Mouse (Mus musculus): ENCODE measurements around the gene Cacna1b. TPM values are rescaled to one million over a fixed set of nuclear protein-coding genes. Genes with fewer than 3 reads are reported as not detected.

Cacna1b gene
- polyA plus RNA-seq, 1 experiment from 2014 or later: 0.84 TPM

DNA sequence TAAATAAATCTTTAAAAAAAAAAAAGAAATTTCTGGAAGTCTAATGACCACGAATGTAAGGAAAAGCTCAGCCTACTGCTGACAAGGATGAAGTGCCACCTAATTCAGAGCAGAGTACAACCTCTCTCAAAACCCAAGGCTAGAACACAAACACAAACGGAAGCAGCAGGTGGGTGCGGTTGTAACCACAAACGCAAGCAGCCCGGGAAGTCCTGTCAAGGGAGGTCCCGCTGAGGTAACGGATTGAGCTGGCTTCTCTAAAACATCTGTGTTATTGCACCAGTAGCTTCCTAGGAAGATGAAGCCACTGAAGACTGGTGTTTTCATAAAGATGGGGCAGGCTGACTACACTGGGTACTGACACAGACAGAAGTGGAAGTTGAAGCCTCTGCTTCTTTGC lies 15.1 kb downstream of the Cacna1b start:
- H3K36me3 ChIP-seq (ENCODE audit: control insufficient read depth, insufficient read depth, low read length): no peaks in the 10 kb centered on the region
- H3K9ac ChIP-seq (ENCODE audit: low read depth, low read length): no peak overlapping the region
- no peaks in the 10 kb centered on the region for H3K9me3 ChIP-seq (ENCODE audit: control insufficient read depth, low read length)
- DNase-seq (ENCODE audit: low spot score): no peak
- H3K27me3 ChIP-seq (replicated peaks; ENCODE audit: control insufficient read depth, insufficient read depth, low read length): no peaks in the 10 kb centered on the region
- ATAC-seq (ENCODE audit: low read depth): no peak
- 63% methylated on average over 7 of the region's 7 CpGs for WGBS
- H3K27ac ChIP-seq (replicated peaks; ENCODE audit: low read depth, low read length): no peak overlapping the region
- no peak overlapping the region for H3K4me3 ChIP-seq (ENCODE audit: low read depth, low read length)
- no peaks in the 10 kb centered on the region for H3K4me1 ChIP-seq (ENCODE audit: control insufficient read depth, insufficient read depth, low read length)
- no peak overlapping the region for H3K4me2 ChIP-seq (ENCODE audit: low read depth, low read length)

DNA sequence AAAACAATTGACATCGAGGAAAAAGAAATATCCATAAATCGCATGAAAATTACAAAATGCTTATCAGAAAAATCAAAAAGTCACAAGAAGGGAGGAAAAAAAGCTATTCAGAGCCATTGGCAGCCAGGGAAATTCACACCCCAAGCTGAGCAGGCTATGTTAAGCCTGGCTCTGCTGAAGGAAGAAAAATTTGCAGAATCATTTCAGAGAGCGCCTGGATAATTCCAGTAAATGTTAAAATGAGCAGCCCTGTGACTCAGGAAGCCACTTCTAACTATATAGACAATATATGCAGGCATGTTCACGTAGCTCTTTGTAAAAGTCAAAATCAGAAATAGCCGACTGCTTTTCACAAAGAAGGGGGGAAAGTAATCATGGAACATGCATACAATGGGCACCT lies 23.3 kb downstream of the Cacna1b start:
- no peak for ATAC-seq (ENCODE audit: low read depth)
- H3K36me3 ChIP-seq (ENCODE audit: control insufficient read depth, insufficient read depth, low read length): no peaks in the 10 kb centered on the region
- H3K4me2 ChIP-seq (ENCODE audit: low read depth, low read length): no peak overlapping the region
- no peaks in the 10 kb centered on the region for H3K9me3 ChIP-seq (ENCODE audit: control insufficient read depth, low read length)
- 86% methylated on average over 5 of the region's 5 CpGs for WGBS
- H3K9ac ChIP-seq (ENCODE audit: low read depth, low read length): no peak overlapping the region
- no peak for DNase-seq (ENCODE audit: low spot score)
- H3K27ac ChIP-seq (replicated peaks; ENCODE audit: low read depth, low read length): no peak overlapping the region
- no peaks in the 10 kb centered on the region for H3K27me3 ChIP-seq (replicated peaks; ENCODE audit: control insufficient read depth, insufficient read depth, low read length)
- no peak overlapping the region for H3K4me3 ChIP-seq (ENCODE audit: low read depth, low read length)
- H3K4me1 ChIP-seq (ENCODE audit: control insufficient read depth, insufficient read depth, low read length): no peaks in the 10 kb centered on the region

GRCm38 (mm10) chr2:24733157-24733556 lies 29.8 kb downstream of the Cacna1b start:
- WGBS: 74% methylated on average over 4 of the region's 4 CpGs
- Histone ChIP-seq H3K4me2 (ENCODE audit: low read depth, low read length) (no peak overlapping the region), H3K9ac (ENCODE audit: low read depth, low read length) (no peak overlapping the region), H3K9me3 (ENCODE audit: control insufficient read depth, low read length) (no peaks in the 10 kb centered on the region), H3K27ac (replicated peaks; ENCODE audit: low read depth, low read length) (no peak overlapping the region), H3K4me1 (ENCODE audit: control insufficient read depth, insufficient read depth, low read length) (no peaks in the 10 kb centered on the region), H3K36me3 (ENCODE audit: control insufficient read depth, insufficient read depth, low read length) (no peaks in the 10 kb centered on the region), H3K27me3 (replicated peaks; ENCODE audit: control insufficient read depth, insufficient read depth, low read length) (no peaks in the 10 kb centered on the region), H3K4me3 (ENCODE audit: low read depth, low read length) (no peak overlapping the region)
- no peak for ATAC-seq (ENCODE audit: low read depth)
- no peak for DNase-seq (ENCODE audit: low spot score)

DNA sequence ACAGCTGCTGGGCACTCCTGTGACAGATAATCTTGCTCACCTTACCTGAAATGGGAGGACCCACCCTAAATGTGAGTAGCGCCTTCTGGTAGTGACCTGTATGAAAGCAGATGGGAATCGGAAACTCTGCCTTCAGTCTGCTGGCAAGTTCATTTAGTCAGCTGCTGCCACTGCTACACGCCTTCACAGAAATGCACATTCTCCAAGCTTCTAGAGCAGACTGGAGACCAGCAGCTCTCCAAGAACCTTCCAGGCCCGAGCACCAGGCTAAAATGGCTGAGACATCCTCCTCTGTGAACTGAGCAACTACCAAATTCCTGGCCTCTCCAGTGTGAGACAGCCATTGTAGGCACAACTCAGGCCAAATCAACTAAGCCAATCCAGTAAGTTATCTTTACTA lies 37.1 kb downstream of the Cacna1b start:
- Histone ChIP-seq H3K27ac (replicated peaks; ENCODE audit: low read depth, low read length) (no peak overlapping the region), H3K9ac (ENCODE audit: low read depth, low read length) (no peak overlapping the region), H3K9me3 (ENCODE audit: control insufficient read depth, low read length) (no peaks in the 10 kb centered on the region), H3K4me2 (ENCODE audit: low read depth, low read length) (no peak overlapping the region), H3K27me3 (replicated peaks; ENCODE audit: control insufficient read depth, insufficient read depth, low read length) (no peaks in the 10 kb centered on the region), H3K4me3 (ENCODE audit: low read depth, low read length) (no peak overlapping the region), H3K4me1 (ENCODE audit: control insufficient read depth, insufficient read depth, low read length) (no peaks in the 10 kb centered on the region), H3K36me3 (ENCODE audit: control insufficient read depth, insufficient read depth, low read length) (no peaks in the 10 kb centered on the region)
- no peak for ATAC-seq (ENCODE audit: low read depth)
- no peak for DNase-seq (ENCODE audit: low spot score)
- WGBS: 75% methylated on average over 4 of the region's 4 CpGs

DNA sequence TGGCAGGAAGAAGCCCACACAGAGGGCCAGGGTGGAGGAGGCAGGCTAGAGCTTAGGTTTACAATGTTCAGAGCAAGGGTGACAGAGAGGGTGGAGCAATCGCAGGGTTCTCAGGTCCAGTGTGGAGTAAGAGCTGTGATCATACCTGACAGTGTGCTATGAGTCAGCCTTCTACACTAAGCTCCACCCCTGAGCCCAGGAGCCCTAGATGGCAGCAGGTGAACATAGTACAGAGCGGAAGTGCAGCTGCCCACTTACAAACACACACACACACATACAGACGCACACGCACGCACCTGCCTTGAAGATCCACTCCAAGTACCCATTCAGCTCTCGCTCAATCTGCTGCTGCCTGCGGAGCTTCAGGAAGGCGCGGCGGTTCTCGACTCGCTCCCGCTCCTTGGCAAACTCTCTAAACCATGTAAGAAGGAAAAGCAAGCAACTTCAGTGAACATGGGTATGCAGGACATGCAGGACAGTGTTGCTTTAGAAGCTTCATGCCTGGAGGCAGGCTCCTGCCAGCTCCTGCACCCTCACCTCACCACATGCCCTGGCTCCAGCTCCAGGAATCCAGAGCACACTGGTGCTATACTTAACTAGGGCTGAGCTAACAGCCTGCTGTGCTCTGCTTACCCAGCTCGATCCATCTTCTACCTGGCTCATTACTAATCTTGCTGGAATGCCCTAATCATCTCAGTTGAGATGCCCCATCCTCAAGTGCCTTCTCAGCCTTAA lies 43.1 kb downstream of the Cacna1b start:
- Histone ChIP-seq H3K27me3 (replicated peaks; ENCODE audit: control insufficient read depth, insufficient read depth, low read length) (no peaks in the 10 kb centered on the region), H3K4me1 (ENCODE audit: control insufficient read depth, insufficient read depth, low read length) (no peaks in the 10 kb centered on the region), H3K4me2 (ENCODE audit: low read depth, low read length) (no peak overlapping the region), H3K4me3 (ENCODE audit: low read depth, low read length) (no peak overlapping the region), H3K27ac (replicated peaks; ENCODE audit: low read depth, low read length) (no peak overlapping the region), H3K36me3 (ENCODE audit: control insufficient read depth, insufficient read depth, low read length) (no peaks in the 10 kb centered on the region), H3K9me3 (ENCODE audit: control insufficient read depth, low read length) (no peaks in the 10 kb centered on the region), H3K9ac (ENCODE audit: low read depth, low read length) (no peak overlapping the region)
- WGBS: 94% methylated on average over 14 of the region's 14 CpGs
- ATAC-seq (ENCODE audit: low read depth): no peak
- DNase-seq (ENCODE audit: low spot score): no peak

DNA sequence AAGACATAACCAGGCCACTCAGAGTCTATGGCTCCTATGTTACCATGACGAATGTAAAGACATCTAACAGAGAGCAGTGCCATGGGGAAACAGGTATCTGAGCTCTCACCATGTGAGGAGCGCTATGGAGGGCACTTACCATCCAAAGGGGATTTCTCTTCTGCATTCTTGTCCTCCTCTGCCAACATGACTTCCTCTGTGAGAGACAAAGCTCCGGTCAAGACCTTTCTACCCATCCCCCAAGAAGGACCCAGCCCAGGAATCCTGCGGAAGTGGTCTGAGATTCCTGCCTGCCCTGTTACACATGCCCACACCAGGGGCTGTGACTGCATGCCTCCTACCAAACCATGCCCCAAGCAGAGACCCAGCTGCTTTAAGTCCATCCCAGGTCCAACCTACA lies 44.0 kb downstream of the Cacna1b start:
- 84% methylated on average over 4 of the region's 4 CpGs for WGBS
- Histone ChIP-seq H3K27ac (replicated peaks; ENCODE audit: low read depth, low read length) (no peak overlapping the region), H3K27me3 (replicated peaks; ENCODE audit: control insufficient read depth, insufficient read depth, low read length) (no peaks in the 10 kb centered on the region), H3K9ac (ENCODE audit: low read depth, low read length) (no peak overlapping the region), H3K4me1 (ENCODE audit: control insufficient read depth, insufficient read depth, low read length) (no peaks in the 10 kb centered on the region), H3K36me3 (ENCODE audit: control insufficient read depth, insufficient read depth, low read length) (no peaks in the 10 kb centered on the region), H3K9me3 (ENCODE audit: control insufficient read depth, low read length) (no peaks in the 10 kb centered on the region), H3K4me3 (ENCODE audit: low read depth, low read length) (no peak overlapping the region), H3K4me2 (ENCODE audit: low read depth, low read length) (no peak overlapping the region)
- DNase-seq (ENCODE audit: low spot score): no peak
- ATAC-seq (ENCODE audit: low read depth): no peak

DNA sequence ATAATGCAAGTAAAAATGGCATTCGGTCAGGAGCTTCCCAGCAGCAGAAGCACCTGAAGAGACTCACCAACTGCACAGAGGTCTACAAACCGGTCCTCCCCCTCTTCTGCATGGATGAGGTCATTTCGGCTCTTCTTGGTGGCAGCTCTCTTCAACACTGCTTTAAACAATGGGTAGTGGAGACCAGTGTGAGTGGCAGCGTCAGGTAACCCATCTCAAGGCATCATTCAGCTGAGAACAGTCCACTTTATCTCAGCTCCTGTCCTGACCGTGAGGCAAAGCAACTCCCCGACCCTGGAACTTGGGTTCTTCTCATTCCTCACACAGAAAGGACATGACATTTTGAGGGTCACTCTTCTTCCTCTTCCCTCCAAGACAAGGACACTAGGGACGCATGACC lies 45.0 kb downstream of the Cacna1b start:
- H3K9ac ChIP-seq (ENCODE audit: low read depth, low read length): no peak overlapping the region
- H3K9me3 ChIP-seq (ENCODE audit: control insufficient read depth, low read length): no peaks in the 10 kb centered on the region
- H3K27ac ChIP-seq (replicated peaks; ENCODE audit: low read depth, low read length): no peak overlapping the region
- no peak overlapping the region for H3K4me3 ChIP-seq (ENCODE audit: low read depth, low read length)
- no peak overlapping the region for H3K4me2 ChIP-seq (ENCODE audit: low read depth, low read length)
- no peaks in the 10 kb centered on the region for H3K27me3 ChIP-seq (replicated peaks; ENCODE audit: control insufficient read depth, insufficient read depth, low read length)
- no peak for ATAC-seq (ENCODE audit: low read depth)
- H3K4me1 ChIP-seq (ENCODE audit: control insufficient read depth, insufficient read depth, low read length): no peaks in the 10 kb centered on the region
- no peaks in the 10 kb centered on the region for H3K36me3 ChIP-seq (ENCODE audit: control insufficient read depth, insufficient read depth, low read length)
- WGBS: 81% methylated on average over 7 of the region's 7 CpGs
- no peak for DNase-seq (ENCODE audit: low spot score)

DNA sequence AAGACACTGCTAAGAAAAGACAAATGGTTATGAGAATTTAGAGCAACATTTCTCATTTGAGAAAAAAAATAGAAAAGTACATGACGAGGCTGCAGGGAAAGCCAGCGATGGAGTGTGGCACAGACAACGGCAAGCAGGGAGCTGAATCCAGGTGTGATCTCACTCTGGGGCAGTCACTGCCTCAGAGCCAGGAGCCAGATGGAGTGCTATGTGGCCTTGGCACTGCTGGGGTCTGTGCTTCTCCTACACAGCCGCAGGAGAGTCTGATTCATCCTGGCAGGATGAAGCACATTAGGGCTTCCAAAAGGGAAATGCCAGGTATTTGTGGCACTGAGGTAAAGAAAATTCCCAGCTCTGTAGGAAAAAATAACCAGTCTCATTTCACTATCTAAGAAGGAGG lies 45.5 kb downstream of the Cacna1b start:
- no peaks in the 10 kb centered on the region for H3K27me3 ChIP-seq (replicated peaks; ENCODE audit: control insufficient read depth, insufficient read depth, low read length)
- no peak overlapping the region for H3K4me2 ChIP-seq (ENCODE audit: low read depth, low read length)
- WGBS: 69% methylated on average over 4 of the region's 4 CpGs
- DNase-seq (ENCODE audit: low spot score) (no peak), ATAC-seq (ENCODE audit: low read depth) (no peak)
- no peaks in the 10 kb centered on the region for H3K36me3 ChIP-seq (ENCODE audit: control insufficient read depth, insufficient read depth, low read length)
- no peaks in the 10 kb centered on the region for H3K9me3 ChIP-seq (ENCODE audit: control insufficient read depth, low read length)
- no peak overlapping the region for H3K9ac ChIP-seq (ENCODE audit: low read depth, low read length)
- H3K4me1 ChIP-seq (ENCODE audit: control insufficient read depth, insufficient read depth, low read length): no peaks in the 10 kb centered on the region
- no peak overlapping the region for H3K27ac ChIP-seq (replicated peaks; ENCODE audit: low read depth, low read length)
- no peak overlapping the region for H3K4me3 ChIP-seq (ENCODE audit: low read depth, low read length)

- Histone ChIP-seq H3K4me3 (ENCODE audit: low read depth, low read length) (no peak overlapping the region), H3K36me3 (ENCODE audit: control insufficient read depth, insufficient read depth, low read length) (no peaks in the 10 kb centered on the region)
- ATAC-seq (ENCODE audit: low read depth): no peak; the same call in 1 of the 2 replicates
Measured at GRCm38 (mm10) chr2:24705929-24706328, 57.0 kb downstream of the Cacna1b start.

More at GRCm38 (mm10) chr2:24705929-24706328, 57.0 kb downstream of the Cacna1b start:
- no peak overlapping the region for H3K27ac ChIP-seq (replicated peaks; ENCODE audit: low read depth, low read length)
- H3K4me1 ChIP-seq (ENCODE audit: control insufficient read depth, insufficient read depth, low read length): no peaks in the 10 kb centered on the region
- H3K9me3 ChIP-seq (ENCODE audit: control insufficient read depth, low read length): peaks cover 9% of the 10 kb centered on the region
- peak; percentile 14 for DNase-seq (ENCODE audit: low spot score)
- WGBS: 68% methylated on average over 10 of the region's 10 CpGs
- no peaks in the 10 kb centered on the region for H3K27me3 ChIP-seq (replicated peaks; ENCODE audit: control insufficient read depth, insufficient read depth, low read length)
- H3K4me2 ChIP-seq (ENCODE audit: low read depth, low read length): no peak overlapping the region
- H3K9ac ChIP-seq (ENCODE audit: low read depth, low read length): no peak overlapping the region
